Mouse (Mus musculus) gastrocnemius, postnatal 25 days (tissue): ENCODE data around the gene Tlr13. TPM values are rescaled to one million over a fixed set of nuclear protein-coding genes. Genes with fewer than 3 reads are reported as not detected.

Experiments used
- DNase-seq: peaks from one replicate; pipeline ENCODE4 v3.0.0; 2022
- total RNA-seq, 2 experiments: library from RNA; stranded (reverse); gene quantifications; 1 replicate in 1 of 2; 2 replicates in 1 of 2; pipeline ENCODE4 v1.2.3; 2021

Gene Tlr13
- total RNA-seq, 2 experiments from 2014 or later = 0.21 to 0.31 TPM

DNA sequence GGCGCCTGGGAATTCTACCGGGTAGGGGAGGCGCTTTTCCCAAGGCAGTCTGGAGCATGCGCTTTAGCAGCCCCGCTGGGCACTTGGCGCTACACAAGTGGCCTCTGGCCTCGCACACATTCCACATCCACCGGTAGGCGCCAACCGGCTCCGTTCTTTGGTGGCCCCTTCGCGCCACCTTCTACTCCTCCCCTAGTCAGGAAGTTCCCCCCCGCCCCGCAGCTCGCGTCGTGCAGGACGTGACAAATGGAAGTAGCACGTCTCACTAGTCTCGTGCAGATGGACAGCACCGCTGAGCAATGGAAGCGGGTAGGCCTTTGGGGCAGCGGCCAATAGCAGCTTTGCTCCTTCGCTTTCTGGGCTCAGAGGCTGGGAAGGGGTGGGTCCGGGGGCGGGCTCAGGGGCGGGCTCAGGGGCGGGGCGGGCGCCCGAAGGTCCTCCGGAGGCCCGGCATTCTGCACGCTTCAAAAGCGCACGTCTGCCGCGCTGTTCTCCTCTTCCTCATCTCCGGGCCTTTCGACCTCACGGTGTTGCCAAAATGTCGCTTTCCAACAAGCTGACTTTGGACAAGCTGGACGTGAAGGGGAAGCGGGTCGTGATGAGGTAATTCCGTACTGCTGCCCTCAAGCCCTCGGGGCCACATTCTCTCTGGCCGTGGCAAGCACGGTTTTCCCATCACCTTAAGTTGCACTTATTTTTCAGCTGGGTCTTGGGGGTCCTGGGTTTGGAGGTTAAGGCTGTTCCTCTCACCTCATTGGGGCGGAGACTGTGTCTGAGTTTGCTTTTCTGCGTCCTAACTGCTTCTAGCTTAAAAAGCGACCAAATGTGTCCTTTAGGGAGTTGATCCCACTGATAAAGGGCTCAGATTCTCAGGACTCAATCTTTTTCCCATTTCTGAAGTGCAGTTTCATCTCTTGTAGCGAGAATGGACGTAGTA lies 44.0 kb downstream of the Tlr13 start, which contains the start of gene Pgk1:
TSS of gene Pgk1 (plus strand) at position 388 of the 937 bp plus-strand sequence.
- DNase-seq = peak; percentile 93

DNA sequence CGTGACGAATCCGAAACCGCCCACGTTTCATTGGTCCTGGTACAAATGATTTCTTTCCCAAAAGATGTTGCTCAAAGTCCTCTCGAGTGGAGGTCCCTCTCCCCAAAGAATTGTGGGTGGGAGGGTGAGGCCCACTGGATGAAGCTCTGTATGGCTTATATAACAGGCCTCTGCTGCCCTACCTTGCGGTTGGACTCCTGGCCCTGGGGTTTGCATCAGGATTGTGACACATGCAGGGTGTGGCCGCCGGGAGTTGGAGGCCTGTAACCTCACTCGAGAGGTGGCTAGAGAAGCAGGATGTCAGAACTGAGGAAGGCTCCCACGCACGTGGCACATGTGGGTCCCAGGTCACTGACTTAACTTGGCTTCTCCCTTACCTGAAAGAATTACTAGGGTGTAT lies 44.7 kb downstream of the Tlr13 start:
- peak; percentile 32 for DNase-seq

DNA sequence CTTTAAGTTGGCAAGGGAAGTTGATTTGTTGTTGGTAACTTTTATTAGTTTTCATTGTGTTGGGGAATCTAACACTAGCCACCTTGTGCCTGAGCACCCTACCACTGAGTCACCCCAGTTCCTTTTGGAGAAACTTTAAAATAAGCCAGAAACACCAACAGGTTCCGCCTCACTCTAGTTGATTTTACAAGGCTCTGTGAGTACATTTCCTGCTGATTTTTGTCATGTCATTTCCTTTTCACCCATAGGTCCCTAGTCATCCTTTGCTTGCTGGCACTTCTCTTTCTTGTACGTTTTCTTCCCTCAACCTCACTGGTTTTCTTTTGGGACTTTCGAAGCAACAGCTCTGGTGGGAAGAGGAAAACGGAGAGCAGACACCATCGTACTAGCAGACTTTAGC lies 46.4 kb downstream of the Tlr13 start:
- no peak for DNase-seq

DNA sequence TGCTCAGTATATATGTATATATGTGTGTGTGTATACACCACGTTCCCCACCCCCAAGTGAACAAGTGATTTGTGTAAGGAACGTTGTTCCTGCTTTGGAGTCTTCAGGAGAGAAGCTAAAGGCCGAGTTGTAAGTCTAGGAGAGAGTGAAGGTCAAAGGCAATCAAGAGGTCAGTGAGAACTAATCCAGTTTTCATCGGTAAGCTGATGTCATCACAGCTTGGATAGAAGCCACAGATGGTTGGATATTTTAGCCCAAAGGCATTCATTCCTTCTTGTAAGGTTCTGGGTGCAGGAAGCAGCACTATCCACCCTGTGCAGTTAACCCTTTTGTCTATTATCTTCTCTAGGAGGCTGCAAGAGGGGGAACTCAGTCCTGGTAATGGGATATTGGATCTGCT lies 47.1 kb downstream of the Tlr13 start:
- DNase-seq = no peak

DNA sequence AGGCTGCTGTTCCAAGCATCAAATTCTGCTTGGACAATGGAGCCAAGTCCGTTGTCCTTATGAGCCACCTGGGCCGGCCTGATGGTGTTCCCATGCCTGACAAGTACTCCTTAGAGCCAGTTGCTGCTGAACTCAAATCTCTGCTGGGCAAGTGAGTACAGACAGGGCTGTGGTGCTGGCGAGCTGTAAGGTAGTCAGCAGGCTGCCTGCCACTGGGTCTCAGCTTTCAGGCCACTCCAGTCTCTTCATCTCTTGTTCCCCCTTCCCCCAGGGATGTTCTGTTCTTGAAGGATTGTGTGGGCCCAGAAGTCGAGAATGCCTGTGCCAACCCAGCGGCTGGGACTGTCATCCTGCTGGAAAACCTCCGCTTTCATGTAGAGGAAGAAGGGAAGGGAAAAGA lies 51.4 kb downstream of the Tlr13 start:
- DNase-seq = peak; percentile 71

DNA sequence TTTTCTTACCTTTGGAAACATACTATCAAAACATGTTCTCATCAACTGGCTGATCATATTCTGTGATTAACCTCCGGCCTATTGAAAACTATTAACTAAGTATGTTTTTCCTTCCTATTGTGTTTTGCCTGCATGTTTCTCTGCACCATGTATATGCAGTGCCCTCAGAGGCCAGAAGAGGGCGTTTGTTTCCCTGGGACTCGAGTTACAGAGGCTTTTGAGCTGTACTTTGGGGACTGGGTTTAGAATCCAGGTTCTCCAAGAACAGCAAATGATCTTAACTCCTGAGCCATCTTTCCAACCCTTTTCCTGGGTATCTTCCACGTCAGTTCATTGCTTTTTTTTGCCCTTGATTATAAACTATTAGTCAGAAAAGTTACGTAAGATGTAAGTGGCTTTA lies 54.3 kb downstream of the Tlr13 start:
- no peak for DNase-seq

DNA sequence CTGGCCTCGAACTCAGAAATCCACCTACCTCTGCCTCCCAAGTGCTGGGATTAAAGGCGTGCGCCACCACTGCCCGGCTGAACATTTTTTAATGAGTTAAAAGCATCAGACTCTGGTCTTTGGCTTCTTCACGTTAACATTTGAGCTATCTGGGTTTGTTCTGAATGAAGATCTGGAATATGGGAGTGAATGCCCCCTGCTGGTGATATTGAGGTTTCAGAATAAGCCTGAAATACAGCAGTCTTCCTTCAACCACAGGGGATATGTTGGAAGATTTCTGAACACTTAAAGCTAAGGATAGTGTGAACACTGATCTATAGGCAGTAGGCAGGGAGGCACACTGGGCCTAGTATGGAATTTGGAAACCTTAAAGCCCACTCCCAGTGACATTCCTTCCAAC lies 55.9 kb downstream of the Tlr13 start:
- DNase-seq = no peak

DNA sequence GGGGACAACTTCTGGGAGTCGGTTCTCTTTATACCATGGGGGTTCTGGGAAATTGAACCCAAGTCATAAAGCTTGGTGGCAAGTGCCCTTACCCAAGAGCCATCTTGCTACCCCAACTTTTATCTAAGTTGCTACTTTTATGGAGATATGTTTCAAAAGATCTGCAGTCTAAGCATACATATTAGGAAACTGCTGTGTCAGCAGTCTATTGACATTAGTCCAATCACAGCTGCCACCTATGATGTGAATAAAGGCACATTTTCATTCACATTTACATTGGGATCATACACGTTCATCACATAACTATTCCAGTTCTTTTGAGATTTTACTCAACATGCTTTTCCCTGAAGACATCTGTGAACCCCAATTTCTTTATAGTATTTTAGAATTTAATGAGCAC lies 66.1 kb downstream of the Tlr13 start:
- DNase-seq = no peak

Other genes with a start within 250 kb of the Tlr13 start
- gene Atrx, start 213.8 kb upstream of the Tlr13 start, total RNA-seq = 10 to 100 TPM; 31.2 to 39.9 TPM
- gene Magt1, start 131.3 kb upstream of the Tlr13 start, total RNA-seq = 10 to 100 TPM; 28.6 to 30.4 TPM
- 100 to 1,000 TPM; 923 to 928 TPM for gene Cox7b, start 127.5 kb upstream of the Tlr13 start, total RNA-seq
- 1 to 10 TPM; 6.9 to 8.1 TPM for gene Atp7a, start 115.9 kb upstream of the Tlr13 start, total RNA-seq
- 1,000 to 10,000 TPM; 1,203 to 1,320 TPM for gene Pgk1, start 43.9 kb downstream of the Tlr13 start, total RNA-seq
- gene Taf9b, start 78.0 kb downstream of the Tlr13 start, total RNA-seq = 1 to 10 TPM; 4.4 to 5.4 TPM
- gene Fnd3c2, start 112.2 kb downstream of the Tlr13 start, total RNA-seq = under 1 TPM in 1 of 2 experiments, not detected in 1; 0.08 TPM